Mouse (Mus musculus) layer of hippocampus, postnatal 14 days (tissue): ENCODE data around the gene Fam184b. TPM values are rescaled to one million over a fixed set of nuclear protein-coding genes. Genes with fewer than 3 reads are reported as not detected.
A peak's percentile ranks its signal among the peaks of the same experiment; 100 is the strongest.

Source experiments
- DNase-seq, 2 experiments: peaks; one replicate each; pipeline ENCODE4 v3.0.0; 2021 to 2022; ENCODE audit warnings: low spot score in 2 of 2, mixed read lengths in 1 of 2
- total RNA-seq, 2 experiments: library from RNA; stranded (reverse); gene quantifications; 2 replicates each; pipeline ENCODE4 v1.2.3; 2021

Gene Fam184b
- total RNA-seq, 2 experiments from 2014 or later: 13.5 to 16.0 TPM

GRCm38 (mm10) chr5:45515151-45515743, 124.2 kb downstream of the Fam184b start:
- DNase-seq: no peak

GRCm38 (mm10) chr5:45514599-45514998, 124.8 kb downstream of the Fam184b start:
- DNase-seq: no peak

- DNase-seq: no peak
Measured at GRCm38 (mm10) chr5:45513511-45513910, 125.9 kb downstream of the Fam184b start.

GRCm38 (mm10) chr5:45512908-45513307, 126.5 kb downstream of the Fam184b start:
- DNase-seq: no peak

GRCm38 (mm10) chr5:45510071-45510470, 129.3 kb downstream of the Fam184b start:
- peak in 1 of 2 experiments; percentile 48 for DNase-seq

GRCm38 (mm10) chr5:45497564-45497963, 141.8 kb downstream of the Fam184b start:
- DNase-seq: no peak

- no peak for DNase-seq
Measured at GRCm38 (mm10) chr5:45496930-45497550, 142.4 kb downstream of the Fam184b start.

- DNase-seq: no peak
Measured at GRCm38 (mm10) chr5:45496479-45496878, 142.9 kb downstream of the Fam184b start.

- DNase-seq: no peak
Measured at GRCm38 (mm10) chr5:45496042-45496441, 143.4 kb downstream of the Fam184b start.

- DNase-seq: no peak
Measured at GRCm38 (mm10) chr5:45495429-45495975, 143.9 kb downstream of the Fam184b start.

GRCm38 (mm10) chr5:45494093-45494755, 145.2 kb downstream of the Fam184b start:
- DNase-seq: no peak

GRCm38 (mm10) chr5:45493191-45494092, 146.0 kb downstream of the Fam184b start, which contains the start of gene Lap3:
Gene Lap3 (plus strand): TSS chr5:45493374.
- peak; percentile 95 to 98 for DNase-seq

- DNase-seq: no peak
Measured at GRCm38 (mm10) chr5:45491776-45492175, 147.6 kb downstream of the Fam184b start.

- DNase-seq: no peak
Measured at GRCm38 (mm10) chr5:45483654-45484053, 155.8 kb downstream of the Fam184b start.

- no peak for DNase-seq
Measured at GRCm38 (mm10) chr5:45482607-45483006, 156.8 kb downstream of the Fam184b start.

- DNase-seq: no peak
Measured at GRCm38 (mm10) chr5:45481125-45481524, 158.3 kb downstream of the Fam184b start.

- DNase-seq: no peak
Measured at GRCm38 (mm10) chr5:45480066-45480465, 159.3 kb downstream of the Fam184b start.
